Mouse (Mus musculus) frontal cortex, adult (tissue): Measurements from ENCODE around the gene Igsf8.
A peak's percentile ranks its signal among the peaks of the same experiment; 100 is the strongest.

Source experiments
- ATAC-seq: cut with Nextera tagmentation; 2 replicates; pipeline ENCODE4 v1.9.2; 2017; ENCODE audit warnings: mild to moderate bottlenecking, moderate library complexity, mixed read lengths; ENCODE audit not compliant: low TSS enrichment

Gene Igsf8

GRCm38 (mm10) chr1:172323298-172323697, 61.9 kb downstream of the Igsf8 start:
- no peak for ATAC-seq

GRCm38 (mm10) chr1:172323801-172324359, 62.4 kb downstream of the Igsf8 start:
- ATAC-seq: peak; percentile 17

GRCm38 (mm10) chr1:172324725-172325124, 63.3 kb downstream of the Igsf8 start:
- peak; percentile 13 for ATAC-seq

- no peak for ATAC-seq
Measured at GRCm38 (mm10) chr1:172325680-172326535, 64.5 kb downstream of the Igsf8 start.

GRCm38 (mm10) chr1:172326684-172327083, 65.2 kb downstream of the Igsf8 start:
- ATAC-seq: no peak

GRCm38 (mm10) chr1:172327206-172328001, 66.0 kb downstream of the Igsf8 start:
- ATAC-seq: no peak

- ATAC-seq: no peak
Measured at GRCm38 (mm10) chr1:172328041-172328440, 66.6 kb downstream of the Igsf8 start.

GRCm38 (mm10) chr1:172328461-172328860, 67.0 kb downstream of the Igsf8 start:
- no peak for ATAC-seq

- ATAC-seq: peak; percentile 58
Measured at GRCm38 (mm10) chr1:172329131-172329530, 67.7 kb downstream of the Igsf8 start, which contains the start of gene Kcnj9. Kcnj9 (minus strand) TSS chr1:172329318.

GRCm38 (mm10) chr1:172329616-172330015, 68.2 kb downstream of the Igsf8 start:
- no peak for ATAC-seq

GRCm38 (mm10) chr1:172331422-172331947, 70.0 kb downstream of the Igsf8 start:
- peak; percentile 51 for ATAC-seq

- ATAC-seq: no peak
Measured at GRCm38 (mm10) chr1:172332925-172333324, 71.5 kb downstream of the Igsf8 start.

- ATAC-seq: no peak
Measured at GRCm38 (mm10) chr1:172333512-172333911, 72.1 kb downstream of the Igsf8 start.

GRCm38 (mm10) chr1:172335804-172336203, 74.4 kb downstream of the Igsf8 start:
- no peak for ATAC-seq

- no peak for ATAC-seq
Measured at GRCm38 (mm10) chr1:172337411-172338185, 76.2 kb downstream of the Igsf8 start.

GRCm38 (mm10) chr1:172340729-172341321, 79.4 kb downstream of the Igsf8 start, which contains the start of gene Kcnj10:
Kcnj10 (plus strand) TSS chr1:172341210.
- peak; percentile 79 for ATAC-seq

GRCm38 (mm10) chr1:172341386-172341785, 79.9 kb downstream of the Igsf8 start:
- ATAC-seq: no peak

- ATAC-seq: peak; percentile 43
Measured at GRCm38 (mm10) chr1:172342729-172343128, 81.3 kb downstream of the Igsf8 start.

- ATAC-seq: no peak
Measured at GRCm38 (mm10) chr1:172343914-172344313, 82.5 kb downstream of the Igsf8 start.

- no peak for ATAC-seq
Measured at GRCm38 (mm10) chr1:172344820-172345219, 83.4 kb downstream of the Igsf8 start.

GRCm38 (mm10) chr1:172346707-172347106, 85.3 kb downstream of the Igsf8 start:
- no peak for ATAC-seq
